Mouse (Mus musculus): ENCODE measurements around the gene Wdr18.

Wdr18 gene

GRCm38 (mm10) chr10:79988506-79989271 lies 28.7 kb downstream of the Wdr18 start, which contains the start of gene Cnn2:
Cnn2 (plus strand) TSS chr10:79988584.
- ChIA-PET CTCF (interaction anchor here (0.6 to 4.7 kb wide), 8 partner anchors 9 to 340 kb away, joined by 3 to 37 read pairs (median 4); partner anchors contain the start of genes Cirbp (in 1 of the 4) and Pcsk4 (in 1 of the 4)), POLR2A (interaction anchor here (0.6 to 10.5 kb wide), 26 partner anchors 9 to 272 kb away, joined by 3 to 245 read pairs (median 4); partner anchors contain the start of genes Cirbp (in 1 of the 4), Dazap1 (in 1 of the 4), Gamt (in 1 of the 4) and Gpx4 (in 1 of the 4))

DNA sequence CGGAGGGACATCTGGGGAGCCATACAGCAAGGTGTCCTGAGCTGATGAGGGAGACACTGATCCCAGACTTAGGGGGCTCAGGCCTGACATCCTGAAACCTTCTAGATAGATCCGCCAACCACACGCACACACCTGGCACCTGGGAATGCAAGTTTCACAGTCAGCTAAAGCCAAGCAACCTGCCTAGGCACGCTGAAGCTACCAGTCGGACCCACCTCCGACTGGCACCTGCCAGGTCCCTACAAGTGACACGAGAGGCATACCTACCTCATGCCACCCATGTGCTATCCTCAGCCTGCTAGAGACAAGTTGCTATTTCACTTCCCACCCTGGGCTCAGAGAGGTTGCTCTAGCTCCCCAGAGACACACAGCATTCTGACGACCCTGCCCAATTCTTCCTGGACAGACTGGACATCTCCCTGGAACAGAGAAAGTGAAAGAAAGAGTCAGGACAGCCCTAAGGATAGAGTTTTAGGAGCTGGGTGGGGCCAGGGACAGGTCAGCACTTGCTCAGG lies 29.4 kb downstream of the Wdr18 start:
- ChIA-PET CTCF (interaction anchor here in 3 of 4 experiments (0.6 to 3.9 kb wide), 7 partner anchors 9 to 340 kb away, joined by 3 to 19 read pairs (median 4); partner anchors contain the start of genes Cirbp (in 1 of the 3), Pcsk4 (in 1 of the 3) and Wdr18 (in 1 of the 3)), POLR2A (interaction anchor here (0.6 to 10.5 kb wide), 23 partner anchors 10 to 272 kb away, joined by 3 to 245 read pairs (median 5); partner anchors contain the start of genes Cirbp (in 1 of the 4), Dazap1 (in 1 of the 4), Gamt (in 1 of the 4) and Gpx4 (in 1 of the 4))

- ChIA-PET POLR2A (interaction anchor here in 3 of 4 experiments (0.7 to 10.5 kb wide), 19 partner anchors 11 to 178 kb away, joined by 3 to 245 read pairs (median 6); partner anchors contain the start of gene R3hdm4 (in 1 of the 3)), CTCF (interaction anchor here in 3 of 4 experiments (0.6 to 3.9 kb wide), 6 partner anchors 30 to 255 kb away, joined by 3 to 19 read pairs (median 5); partner anchors contain the start of genes Cirbp (in 1 of the 3) and Wdr18 (in 1 of the 3))
Measured at GRCm38 (mm10) chr10:79989870-79990269, 29.9 kb downstream of the Wdr18 start.

- POLR2A ChIA-PET = interaction anchor here (0.6 to 10.5 kb wide), 51 partner anchors 9 to 1217 kb away, joined by 3 to 245 read pairs (median 4); partner anchors contain the start of genes 1600002K03Rik (in 1 of the 4), Cbarp (in 1 of the 4), Med16 (in 1 of the 4) and Ptbp1 (in 1 of the 4)
Measured at GRCm38 (mm10) chr10:79991099-79991498, 31.1 kb downstream of the Wdr18 start.

DNA sequence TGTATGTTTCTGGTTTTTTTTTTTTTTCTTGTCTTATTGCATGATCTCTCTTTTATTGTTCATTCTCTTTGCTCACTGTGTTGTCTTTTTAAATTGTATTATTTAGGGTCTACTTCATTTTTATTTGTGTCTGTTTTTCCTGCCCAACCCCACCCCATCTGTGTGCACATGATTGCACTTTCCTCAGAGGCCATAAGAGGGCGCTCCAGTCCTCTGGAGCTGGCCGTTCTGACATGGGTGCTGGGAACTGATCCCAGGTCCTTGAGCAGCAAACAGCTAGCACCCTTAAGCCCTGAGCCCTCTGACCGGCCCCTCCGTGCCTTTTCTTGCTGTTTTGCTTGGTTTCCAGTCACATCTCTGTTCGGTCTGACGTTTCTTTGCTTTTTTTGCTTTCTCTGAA lies 31.6 kb downstream of the Wdr18 start:
- CTCF ChIA-PET = interaction anchor here (0.5 to 3.9 kb wide), 46 partner anchors 9 to 1305 kb away, joined by 3 to 19 read pairs (median 4); partner anchors contain the start of genes Wdr18 (in 3 of the 4), Cbarp (in 2 of the 4), Cirbp (in 1 of the 4) and Gpx4 (in 1 of the 4)
- POLR2A ChIA-PET = interaction anchor here (0.6 to 10.5 kb wide), 51 partner anchors 9 to 596 kb away, joined by 3 to 245 read pairs (median 4); partner anchors contain the start of genes 1600002K03Rik (in 1 of the 4), Cbarp (in 1 of the 4), Med16 (in 1 of the 4) and Ptbp1 (in 1 of the 4)

More at GRCm38 (mm10) chr10:79991099-79991498, 31.1 kb downstream of the Wdr18 start:
- CTCF ChIA-PET = interaction anchor here (0.5 to 3.9 kb wide), 39 partner anchors 8 to 1231 kb away, joined by 3 to 19 read pairs (median 4); partner anchors contain the start of genes Wdr18 (in 3 of the 4), Cbarp (in 2 of the 4) and Cirbp (in 1 of the 4)

GRCm38 (mm10) chr10:79994397-79995115 lies 34.6 kb downstream of the Wdr18 start:
- POLR2A ChIA-PET = interaction anchor here in 3 of 4 experiments (0.6 to 2.3 kb wide), 5 partner anchors 10 to 174 kb away, joined by 3 to 9 read pairs (median 3); partner anchors contain the start of gene Tmem259 (in 1 of the 3)
- CTCF ChIA-PET = interaction anchor here in 3 of 4 experiments (0.5 to 1.5 kb wide), 5 partner anchors 10 to 160 kb away, joined by 3 to 4 read pairs (median 3); partner anchors contain the start of gene Tmem259 (in 1 of the 3)

DNA sequence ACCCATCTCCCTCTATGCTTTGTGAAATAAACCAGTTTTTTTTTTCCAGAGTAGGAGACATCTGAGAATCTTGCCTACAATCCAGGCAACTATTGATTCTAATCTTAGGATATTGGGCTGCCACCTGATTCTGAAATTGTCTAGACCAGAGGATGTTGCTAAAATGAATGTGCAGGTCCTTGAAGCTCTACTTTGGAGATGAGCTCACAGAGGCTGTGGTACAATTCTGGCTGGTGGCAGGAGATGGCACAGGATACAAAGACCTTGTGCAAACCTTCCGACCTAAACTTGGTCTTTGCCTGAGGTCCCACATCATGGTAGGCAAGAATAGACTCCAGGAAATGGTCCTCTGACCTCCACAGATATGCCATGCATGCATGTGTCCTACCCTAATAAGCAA lies 35.7 kb downstream of the Wdr18 start:
- POLR2A ChIA-PET = interaction anchor here in 2 of 4 experiments (0.6 to 2.8 kb wide), 4 partner anchors 11 to 145 kb away, joined by 3 to 16 read pairs (median 5); partner anchors contain the start of gene Tmem259 (in 1 of the 2)

GRCm38 (mm10) chr10:79996272-79997033 lies 36.5 kb downstream of the Wdr18 start, which contains the start of gene Abca7:
Abca7 (plus strand) TSS chr10:79996494.
- ChIA-PET CTCF (interaction anchor here in 2 of 4 experiments (0.6 to 2.4 kb wide), 7 partner anchors 11 to 1520 kb away, joined by 3 to 27 read pairs (median 6); partner anchors contain the start of genes Tmem259 (in 1 of the 2) and Wdr18 (in 1 of the 2)), POLR2A (interaction anchor here (0.6 to 2.9 kb wide), 44 partner anchors 9 to 680 kb away, joined by 3 to 25 read pairs (median 4); partner anchors contain the start of genes Tmem259 (in 2 of the 4), Arhgap45 (in 1 of the 4), Gamt (in 1 of the 4) and Polr2e (in 1 of the 4))

More for the DNA sequence above, 35.7 kb downstream of the Wdr18 start:
- CTCF ChIA-PET = interaction anchor here in 1 of 4 experiments (2.4 kb wide), 1 partner anchor 18 kb away, joined by 9 read pairs; no protein-coding TSS in a partner anchor

- POLR2A ChIA-PET = interaction anchor here (0.6 to 2.9 kb wide), 60 partner anchors 9 to 679 kb away, joined by 3 to 25 read pairs (median 4); partner anchors contain the start of genes Tmem259 (in 2 of the 4), Arhgap45 (in 1 of the 4), C2cd4c (in 1 of the 4) and Gamt (in 1 of the 4)
- CTCF ChIA-PET = interaction anchor here (0.6 to 2.4 kb wide), 15 partner anchors 10 to 1519 kb away, joined by 3 to 27 read pairs (median 4); partner anchors contain the start of genes Tmem259 (in 1 of the 4) and Wdr18 (in 1 of the 4)
Measured at GRCm38 (mm10) chr10:79997034-79997760, 37.2 kb downstream of the Wdr18 start.

- POLR2A ChIA-PET = interaction anchor here (0.8 to 2.9 kb wide), 42 partner anchors 8 to 384 kb away, joined by 3 to 25 read pairs (median 4); partner anchors contain the start of genes Tmem259 (in 2 of the 4), Arhgap45 (in 1 of the 4), C2cd4c (in 1 of the 4) and Mum1 (in 1 of the 4)
- CTCF ChIA-PET = interaction anchor here (0.5 to 2.4 kb wide), 15 partner anchors 9 to 963 kb away, joined by 3 to 27 read pairs (median 3); partner anchors contain the start of genes Tmem259 (in 1 of the 4) and Wdr18 (in 1 of the 4)
Measured at GRCm38 (mm10) chr10:79997819-79998218, 37.9 kb downstream of the Wdr18 start.

DNA sequence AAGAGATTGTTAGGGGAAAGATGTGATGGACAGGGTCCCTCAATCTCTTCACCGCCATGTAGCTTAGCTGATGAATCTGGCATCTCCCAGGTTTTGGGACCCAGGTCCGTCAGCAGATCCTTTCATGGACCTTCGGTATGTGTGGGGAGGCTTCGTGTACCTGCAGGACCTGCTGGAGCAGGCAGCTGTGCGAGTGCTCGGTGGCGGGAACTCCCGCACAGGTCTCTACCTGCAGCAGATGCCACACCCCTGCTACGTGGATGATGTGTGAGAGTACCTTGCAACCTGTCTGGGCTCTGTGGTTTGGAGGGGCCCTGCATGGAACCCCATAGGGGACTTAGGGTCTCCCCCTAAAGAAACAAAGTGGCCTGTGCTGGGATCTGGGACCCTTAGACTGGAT lies 42.0 kb downstream of the Wdr18 start:
- ChIA-PET POLR2A (interaction anchor here in 3 of 4 experiments (0.5 to 6.1 kb wide), 9 partner anchors 12 to 64 kb away, joined by 3 to 44 read pairs (median 5); partner anchors contain the start of genes Tmem259 (in 2 of the 3) and Arhgap45 (in 1 of the 3)), CTCF (interaction anchor here in 2 of 4 experiments (0.5 to 1.9 kb wide), 5 partner anchors 10 to 104 kb away, joined by 3 to 8 read pairs (median 4); no protein-coding TSS in a partner anchor)

DNA sequence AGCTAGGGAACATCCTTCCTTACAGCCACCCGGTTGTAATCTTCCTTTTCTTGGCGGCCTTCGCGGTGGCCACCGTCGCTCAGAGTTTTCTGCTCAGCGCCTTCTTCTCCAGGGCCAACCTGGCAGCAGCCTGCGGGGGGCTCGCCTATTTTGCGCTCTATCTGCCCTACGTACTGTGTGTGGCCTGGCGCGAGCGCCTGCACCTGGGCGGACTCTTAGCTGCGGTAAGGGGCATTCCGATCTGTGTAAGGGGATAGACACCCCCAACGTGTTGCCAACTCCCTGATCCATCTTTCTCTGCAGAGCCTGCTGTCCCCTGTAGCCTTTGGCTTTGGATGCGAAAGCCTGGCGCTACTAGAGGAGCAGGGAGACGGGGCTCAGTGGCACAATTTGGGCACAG lies 42.9 kb downstream of the Wdr18 start:
- ChIA-PET CTCF (interaction anchor here in 3 of 4 experiments (0.5 to 1.9 kb wide), 9 partner anchors 11 to 59 kb away, joined by 3 to 8 read pairs (median 3); partner anchors contain the start of genes Arhgap45 (in 1 of the 3) and Tmem259 (in 1 of the 3)), POLR2A (interaction anchor here (0.5 to 6.1 kb wide), 17 partner anchors 11 to 164 kb away, joined by 3 to 44 read pairs (median 5); partner anchors contain the start of genes Arhgap45 (in 1 of the 4) and Tmem259 (in 1 of the 4))

DNA sequence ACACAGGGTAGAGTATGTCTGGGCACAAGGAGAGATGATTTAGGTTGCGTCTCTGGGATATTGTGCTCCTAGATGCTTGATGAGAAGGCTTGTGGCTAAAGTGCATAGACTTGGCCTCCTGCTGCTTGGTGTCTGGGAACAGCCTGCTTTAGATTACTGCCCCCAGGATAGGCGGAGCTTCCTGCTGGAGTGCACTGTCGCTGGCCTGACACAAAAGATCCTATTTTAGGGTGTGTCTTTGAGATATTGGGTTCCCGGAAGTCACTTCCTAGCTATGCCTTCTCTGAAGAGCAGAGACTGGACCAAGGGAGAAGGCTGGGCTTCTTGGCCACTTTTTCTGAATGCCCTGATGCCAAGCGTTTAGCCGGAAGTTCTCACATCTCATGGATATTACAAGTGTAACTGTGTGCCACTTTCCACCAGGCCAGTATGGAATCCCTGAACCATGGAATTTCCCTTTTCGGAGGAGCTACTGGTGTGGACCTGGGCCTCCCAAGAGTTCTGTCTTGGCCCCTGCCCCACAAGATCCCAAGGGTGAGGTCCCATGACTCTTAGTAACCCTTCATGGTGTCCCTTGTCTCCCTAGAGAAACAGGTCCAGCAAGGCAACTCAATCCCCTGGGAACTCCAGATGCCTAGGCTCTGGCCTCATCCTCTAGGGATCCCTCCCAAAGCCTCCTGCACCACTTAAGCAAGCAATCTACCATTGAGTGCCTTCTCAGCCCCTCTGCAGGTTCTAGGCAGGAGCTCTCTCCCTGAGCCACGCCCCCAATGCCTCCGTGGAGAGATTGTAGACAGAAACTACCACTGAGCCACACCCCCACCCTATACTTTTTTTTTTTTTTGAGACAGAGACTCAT lies 43.7 kb downstream of the Wdr18 start:
- ChIA-PET CTCF (interaction anchor here in 3 of 4 experiments (0.5 to 1.4 kb wide), 14 partner anchors 11 to 372 kb away, joined by 3 to 8 read pairs (median 4); partner anchors contain the start of genes Arhgap45 (in 1 of the 3), Stk11 (in 1 of the 3) and Tmem259 (in 1 of the 3)), POLR2A (interaction anchor here (0.5 to 6.1 kb wide), 26 partner anchors 10 to 200 kb away, joined by 3 to 44 read pairs (median 4); partner anchors contain the start of genes Arhgap45 (in 1 of the 4), Cnn2 (in 1 of the 4), Polr2e (in 1 of the 4) and Sbno2 (in 1 of the 4))

All from embryonic stem cell, embryonic (primary cell).